Mouse (Mus musculus) liver, embryonic 14.5 days (tissue): Measurements from ENCODE around the gene Wipf1.

Source experiments
- CTCF ChIP-seq: IDR thresholded peaks from 2 replicates; pipeline ENCODE4 v1.5.1; 2016; ENCODE audit warnings: antibody characterized with exemption, low read depth, control low read depth
- EP300 ChIP-seq: IDR thresholded peaks from 2 replicates; pipeline ENCODE4 v1.6.1; 2016; ENCODE audit warnings: antibody characterized with exemption, low read depth

GRCm38 (mm10) chr2:73513204-73513749 is 16.3 kb downstream of the Wipf1 start:
- TF ChIP-seq EP300 (no peak), CTCF (no peak)
